Mouse (Mus musculus) liver, embryonic 14.5 days (tissue): Measurements from ENCODE around the gene Mylk.

Experiments used
- CTCF ChIP-seq: IDR thresholded peaks from 2 replicates; pipeline ENCODE4 v1.5.1; 2016; ENCODE audit warnings: antibody characterized with exemption, low read depth, control low read depth
- EP300 ChIP-seq: IDR thresholded peaks from 2 replicates; pipeline ENCODE4 v1.6.1; 2016; ENCODE audit warnings: antibody characterized with exemption, low read depth

GRCm38 (mm10) chr16:34834477-34834876 lies 89.5 kb downstream of the Mylk start:
- TF ChIP-seq EP300 (no peak), CTCF (no peak)
